Mouse (Mus musculus) c-Kit-positive CD71-positive TER-119-positive erythroid progenitor cells, embryonic 14.5 days (primary cell): ENCODE data around the gene Dohh.

Experiments
- DNase-seq: peaks from one replicate; pipeline ENCODE4 v3.0.0-alpha.2; 2013; ENCODE audit warnings: low spot score

Gene Dohh

GRCm38 (mm10) chr10:81404720-81405119 is 20.5 kb downstream of the Dohh start:
- DNase-seq = no peak

GRCm38 (mm10) chr10:81405588-81406201 is 21.5 kb downstream of the Dohh start:
- DNase-seq = peak; percentile 60

GRCm38 (mm10) chr10:81406504-81407440 is 22.5 kb downstream of the Dohh start:
- DNase-seq = no peak

- DNase-seq = peak; percentile 56
Measured at GRCm38 (mm10) chr10:81407539-81408423, 23.6 kb downstream of the Dohh start.

DNA sequence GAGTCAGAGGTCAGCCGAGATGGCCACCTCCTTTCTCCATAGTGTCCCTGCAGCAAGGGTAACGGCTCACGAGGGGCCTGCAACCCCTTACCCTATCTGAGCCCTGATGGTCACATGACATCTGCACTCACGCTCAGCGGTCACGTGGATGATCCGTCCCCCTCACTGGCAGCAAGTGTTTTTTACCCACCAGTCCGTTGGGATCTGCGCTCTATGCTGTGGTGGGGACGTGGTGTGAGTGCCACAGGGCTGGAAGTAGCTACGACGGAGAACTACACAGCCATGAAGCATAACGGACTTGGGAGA is 24.1 kb downstream of the Dohh start:
- no peak for DNase-seq

GRCm38 (mm10) chr10:81408871-81409291 is 24.7 kb downstream of the Dohh start:
- peak; percentile 69 for DNase-seq

GRCm38 (mm10) chr10:81409330-81409729 is 25.1 kb downstream of the Dohh start:
- DNase-seq = no peak

- no peak for DNase-seq
Measured at GRCm38 (mm10) chr10:81410350-81410749, 26.1 kb downstream of the Dohh start.

DNA sequence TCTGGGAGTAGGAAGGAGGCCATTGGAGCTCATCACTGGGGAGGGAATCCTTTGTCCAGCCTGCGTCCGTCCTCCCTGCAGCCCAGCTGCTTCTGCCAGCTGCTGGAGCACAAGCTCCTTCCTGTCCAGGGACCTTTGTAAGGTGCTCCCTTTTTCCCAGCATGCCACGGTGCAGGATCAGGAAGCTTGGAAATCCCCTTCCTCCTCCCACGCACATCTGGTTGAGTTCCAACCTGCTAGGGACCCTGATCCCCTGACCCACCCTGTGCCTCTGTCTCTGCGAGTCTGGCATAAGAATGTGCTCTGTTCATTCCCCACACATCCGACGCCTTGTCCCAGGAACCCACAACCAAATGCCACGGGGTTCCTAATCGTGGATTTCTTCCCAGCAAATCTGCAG is 26.8 kb downstream of the Dohh start:
- no peak for DNase-seq

DNA sequence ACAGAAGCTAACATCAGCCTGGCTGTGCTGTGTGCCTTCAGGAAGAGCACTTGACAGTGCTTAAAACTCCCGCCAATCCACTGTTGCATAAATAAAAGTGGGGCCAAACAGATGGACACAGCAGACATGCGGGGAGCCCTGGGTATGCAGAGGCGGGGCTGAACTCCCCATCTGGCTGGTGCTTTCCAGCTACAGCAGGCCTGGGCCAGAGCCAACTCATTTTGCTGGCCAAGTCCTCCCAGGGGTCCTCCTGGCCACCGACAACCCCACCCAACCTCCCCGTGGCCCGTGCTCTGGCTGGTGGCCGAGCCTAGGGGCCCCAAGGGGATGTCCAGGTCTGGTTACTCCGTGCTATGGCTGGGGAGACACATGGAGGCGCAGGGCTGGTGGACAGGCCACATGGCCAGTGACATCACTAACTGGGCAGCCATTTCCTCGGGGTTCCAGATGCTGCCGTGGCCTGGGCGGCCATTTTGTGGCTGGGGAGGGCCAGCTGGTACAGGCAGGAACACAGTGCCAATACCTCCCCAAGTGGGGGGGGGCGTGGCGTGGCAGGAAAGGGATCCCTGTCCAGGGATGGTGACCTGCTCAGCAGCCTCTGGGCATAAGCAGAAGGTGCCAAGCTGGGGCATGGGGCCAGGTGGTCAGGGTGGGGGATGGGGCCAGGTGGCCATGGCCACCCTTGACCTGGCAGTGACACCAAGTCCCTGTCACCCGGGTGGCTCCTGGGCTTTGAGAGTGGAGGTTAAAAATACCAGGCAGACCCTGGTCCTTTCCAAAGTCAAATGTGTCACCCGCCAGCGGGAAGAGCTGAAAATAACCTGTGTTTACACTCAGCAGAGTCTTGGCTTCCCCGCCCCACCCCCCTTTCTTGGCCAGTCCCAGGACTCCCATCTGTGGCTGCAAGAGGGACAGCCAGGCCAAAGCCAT is 27.5 kb downstream of the Dohh start:
- DNase-seq = no peak

GRCm38 (mm10) chr10:81412586-81413309 is 28.5 kb downstream of the Dohh start:
- no peak for DNase-seq

GRCm38 (mm10) chr10:81413310-81414261 is 29.4 kb downstream of the Dohh start:
- DNase-seq = no peak

- no peak for DNase-seq
Measured at GRCm38 (mm10) chr10:81414682-81415081, 30.5 kb downstream of the Dohh start.

DNA sequence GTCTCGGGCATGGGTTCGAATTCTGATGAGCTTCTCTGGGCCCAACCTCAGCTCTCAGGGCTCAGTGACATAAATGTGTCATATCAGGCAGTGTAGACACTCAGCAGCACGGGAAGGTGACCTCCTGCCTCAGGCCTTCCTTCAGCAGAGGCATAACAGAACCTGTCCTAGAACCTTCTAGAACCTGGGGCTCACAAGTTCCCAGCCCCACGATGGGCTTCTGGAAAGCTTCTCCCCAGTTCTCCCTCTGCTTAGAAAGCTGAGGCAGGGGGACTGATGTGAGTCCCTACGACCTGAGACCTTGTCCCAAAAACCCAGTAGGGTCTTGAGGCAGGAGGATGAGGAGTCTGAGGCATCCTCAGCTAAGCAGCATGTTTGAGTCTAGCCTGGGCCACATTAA is 30.9 kb downstream of the Dohh start:
- DNase-seq = no peak

DNA sequence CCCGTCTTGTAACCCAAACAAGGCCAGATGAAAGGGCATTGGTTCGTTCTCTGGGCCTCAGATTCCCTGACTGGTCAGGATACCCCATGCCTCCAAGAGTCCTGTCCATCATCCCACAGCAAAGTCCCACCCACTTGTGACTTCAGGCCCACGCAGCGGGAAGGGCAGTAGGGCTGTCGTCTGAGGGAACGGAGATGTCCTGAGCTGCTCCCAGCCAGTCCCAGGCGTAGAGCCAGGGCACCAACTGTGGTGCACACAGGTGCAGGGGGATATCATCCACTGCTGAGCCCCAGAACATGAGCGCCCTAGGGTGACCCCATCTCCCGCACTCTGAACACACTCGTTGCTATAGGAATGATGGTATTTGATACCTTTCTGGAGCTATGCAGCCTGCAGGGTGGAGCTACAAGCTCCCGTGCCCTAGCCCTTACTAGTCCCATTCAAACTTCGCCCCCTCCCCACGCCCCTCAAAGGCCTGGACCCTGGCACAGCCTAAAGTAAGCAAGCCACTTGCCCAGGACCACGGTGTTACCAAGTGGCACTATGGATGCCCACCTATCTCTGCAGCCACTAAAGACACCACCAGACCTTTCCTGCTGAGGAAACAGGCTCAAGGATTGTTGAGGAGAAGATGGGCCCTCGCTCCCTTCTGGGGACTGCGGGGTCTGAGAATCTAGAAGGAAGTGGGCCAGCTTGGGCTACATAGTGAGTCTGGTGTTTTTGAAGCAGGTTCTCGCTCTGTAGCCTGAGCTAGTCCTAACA is 31.5 kb downstream of the Dohh start:
- DNase-seq = no peak

DNA sequence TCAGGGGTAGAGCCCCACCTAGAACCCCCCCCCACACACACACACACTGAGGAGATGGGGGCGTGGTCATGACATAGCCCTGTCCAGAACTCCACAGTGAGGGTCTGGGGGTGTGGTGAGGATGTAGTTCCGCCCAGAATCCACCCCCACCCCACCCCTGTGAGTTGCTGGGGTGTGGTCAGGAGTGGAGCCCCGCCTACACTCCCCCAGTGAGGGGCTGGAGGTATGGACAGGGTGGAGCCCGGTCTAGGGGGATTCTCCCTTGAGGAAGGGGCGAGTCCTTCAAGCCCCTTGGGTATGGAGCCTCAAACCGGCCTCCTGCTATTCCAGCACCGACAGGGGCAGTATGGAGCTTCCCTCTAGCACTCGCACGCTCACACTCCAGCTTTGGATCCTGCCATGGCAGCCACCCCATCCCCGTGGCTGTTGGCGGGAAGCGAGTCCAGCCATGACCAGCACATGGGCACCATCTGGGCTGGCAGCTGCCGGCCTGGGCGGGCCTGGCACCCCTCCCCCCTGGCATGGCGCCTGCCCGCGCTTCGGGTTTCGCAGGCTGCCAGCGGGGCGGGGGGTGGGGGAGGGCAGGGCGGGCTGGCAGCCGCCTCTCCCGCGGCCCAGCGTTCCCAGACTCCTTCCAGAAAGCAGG is 32.5 kb downstream of the Dohh start:
- DNase-seq = no peak

DNA sequence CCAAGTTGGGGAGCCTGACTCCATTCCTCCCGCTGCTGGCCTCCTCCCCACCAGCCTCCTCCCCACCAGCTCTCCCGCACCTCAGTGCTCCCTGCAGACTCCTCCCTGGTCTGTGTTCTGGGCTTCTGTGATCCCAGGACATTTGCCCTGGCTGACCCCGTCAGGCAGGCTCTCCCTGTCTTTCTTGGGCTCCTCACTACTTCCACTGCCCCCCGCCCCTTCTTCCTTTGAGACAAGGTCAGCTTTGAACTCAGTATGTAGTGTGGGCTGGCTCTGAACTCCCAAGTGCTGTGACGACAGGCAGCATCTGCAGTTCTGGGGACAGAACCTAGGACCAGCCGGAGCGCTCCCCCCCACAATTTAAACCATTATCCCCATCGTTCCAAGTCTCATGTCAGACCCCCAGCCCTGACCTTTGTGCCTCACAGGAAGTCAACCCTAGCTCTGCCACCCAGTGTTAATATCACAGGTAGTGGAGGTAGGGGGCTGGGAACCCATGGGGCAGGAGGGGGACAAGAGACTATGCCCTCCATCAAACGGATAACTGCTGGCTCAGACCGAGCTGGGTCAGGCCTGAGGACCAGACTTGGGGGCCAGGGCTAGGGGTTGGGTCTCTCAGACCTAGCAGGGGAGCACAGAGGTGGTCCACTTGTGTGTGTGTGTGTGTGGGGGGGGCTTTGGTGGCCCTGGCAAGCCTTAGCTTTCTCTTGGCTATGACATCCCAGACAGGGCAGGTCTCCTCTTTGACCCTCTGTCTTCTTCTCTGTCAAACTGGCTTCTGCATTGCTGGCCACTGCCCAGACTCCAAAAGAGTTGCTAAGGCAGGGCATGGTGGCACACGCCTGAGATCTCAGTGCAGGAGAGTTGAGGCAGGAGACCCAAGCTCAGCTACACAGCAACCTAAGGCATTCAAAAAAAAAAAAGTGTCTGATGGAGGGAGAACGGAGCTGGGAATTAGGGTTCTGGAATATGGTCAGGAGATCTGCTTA is 33.3 kb downstream of the Dohh start:
- DNase-seq = no peak
